Mouse (Mus musculus) neural tube, embryonic 13.5 days (tissue): ENCODE measurements around the gene Znhit2. TPM values are rescaled to one million over a fixed set of nuclear protein-coding genes. Genes with fewer than 3 reads are reported as not detected.

Source experiments
- ATAC-seq: fragments of 200-750 bp; cut with Nextera tagmentation; 2 replicates; pipeline ENCODE4 v1.8.0; 2017; ENCODE audit warnings: low read depth, mild to moderate bottlenecking, moderate TSS enrichment, moderate library complexity
- H3K27ac ChIP-seq: fragments of 300-500 bp; sonication (generic); replicated peaks from 2 replicates; pipeline ENCODE4 v1.5.1; 2015; ENCODE audit warnings: moderate library complexity, mild to moderate bottlenecking, inconsistent platforms
- H3K27me3 ChIP-seq: fragments of 300-500 bp; sonication (generic); 2 replicates; pipeline ENCODE4 v1.6.1; 2015; ENCODE audit warnings: mild to moderate bottlenecking, inconsistent platforms
- H3K36me3 ChIP-seq: fragments of 300-500 bp; sonication (generic); 2 replicates; pipeline ENCODE4 v1.6.1; 2015; ENCODE audit warnings: mild to moderate bottlenecking, inconsistent platforms
- H3K4me1 ChIP-seq: fragments of 300-500 bp; sonication (generic); replicated peaks from 2 replicates; pipeline ENCODE4 v1.6.1; 2015; ENCODE audit warnings: inconsistent platforms
- H3K4me2 ChIP-seq: fragments of 300-500 bp; sonication (generic); 2 replicates; pipeline ENCODE4 v1.6.1; 2015; ENCODE audit warnings: inconsistent platforms, mild to moderate bottlenecking, moderate library complexity
- H3K4me3 ChIP-seq: fragments of 300-500 bp; sonication (generic); 2 replicates; pipeline ENCODE4 v1.5.1; 2015; ENCODE audit warnings: mild to moderate bottlenecking, inconsistent platforms
- H3K9ac ChIP-seq: fragments of 300-500 bp; sonication (generic); 2 replicates; pipeline ENCODE4 v1.6.1; 2015; ENCODE audit warnings: moderate library complexity, mild to moderate bottlenecking, inconsistent platforms
- H3K9me3 ChIP-seq: fragments of 300-500 bp; sonication (generic); 2 replicates; pipeline ENCODE4 v1.6.1; 2016; ENCODE audit warnings: inconsistent platforms
- WGBS: fragments of 180-500 bp; shearing (Covaris S2); methylation state at CpG from one replicate; pipeline ENCODE4 v1.1.7; 2015; 5-methylcytosine and 5-hydroxymethylcytosine counted together
- polyA plus RNA-seq: library from polyadenylated mRNA; unstranded; fragments of >200 nt; fragmentation: Nextera tagmentation; extraction: Ambion mirVana; gene quantifications from 2 replicates; pipeline ENCODE4 v1.2.1, GENCODE M21; 2015

Gene Znhit2
- polyA plus RNA-seq, 1 experiment from 2014 or later, result 28.1 TPM

- Histone ChIP-seq H3K4me2 (peak overlapping the region; percentile 95), H3K36me3 (peaks cover 35% of the 10 kb centered on the region), H3K9ac (peak overlapping the region; percentile 86), H3K4me1 (peaks cover 44% of the 10 kb centered on the region), H3K9me3 (no peaks in the 10 kb centered on the region), H3K4me3 (peak overlapping the region; percentile 59), H3K27ac (peak overlapping the region; percentile 95), H3K27me3 (no peaks in the 10 kb centered on the region)
- peak; percentile 82 for ATAC-seq
- WGBS, result under 1% methylated on average over 30 of the region's 30 CpGs
Measured at GRCm38 (mm10) chr19:6067011-6067723, 6.2 kb downstream of the Znhit2 start.

GRCm38 (mm10) chr19:6067724-6068415 is 6.9 kb downstream of the Znhit2 start, which contains the start of gene Tm7sf2:
Tm7sf2 (minus strand) TSS chr19:6068373.
- peak within 1 kb of the TSS; percentile 86 for H3K9ac ChIP-seq
- peak within 1 kb of the TSS; percentile 95 for H3K27ac ChIP-seq
- H3K4me3 ChIP-seq, result peak within 1 kb of the TSS; percentile 59
- WGBS, result 9% methylated on average over 33 of the region's 33 CpGs
- no peaks in the 10 kb centered on the region for H3K27me3 ChIP-seq
- H3K4me2 ChIP-seq, result peak within 1 kb of the TSS; percentile 95
- peaks cover 37% of the 10 kb centered on the region for H3K4me1 ChIP-seq
- peaks cover 40% of the 10 kb centered on the region for H3K36me3 ChIP-seq
- peak; percentile 94 for ATAC-seq
- H3K9me3 ChIP-seq, result no peaks in the 10 kb centered on the region

- Histone ChIP-seq H3K9ac (no peak overlapping the region), H3K4me1 (peaks cover 28% of the 10 kb centered on the region), H3K4me3 (no peak overlapping the region), H3K27ac (no peak overlapping the region), H3K4me2 (no peak overlapping the region), H3K27me3 (no peaks in the 10 kb centered on the region), H3K9me3 (no peaks in the 10 kb centered on the region), H3K36me3 (peaks cover 45% of the 10 kb centered on the region)
- no peak for ATAC-seq
- 81% methylated on average over 4 of the region's 4 CpGs for WGBS
Measured at GRCm38 (mm10) chr19:6068951-6069350, 8.0 kb downstream of the Znhit2 start.

- H3K36me3 ChIP-seq, result peaks cover 51% of the 10 kb centered on the region
- no peak overlapping the region for H3K27ac ChIP-seq
- H3K27me3 ChIP-seq, result no peaks in the 10 kb centered on the region
- no peak for ATAC-seq
- WGBS, result 94% methylated on average over 10 of the region's 10 CpGs
- no peak overlapping the region for H3K4me2 ChIP-seq
- no peak overlapping the region for H3K9ac ChIP-seq
- H3K9me3 ChIP-seq, result no peaks in the 10 kb centered on the region
- H3K4me3 ChIP-seq, result no peak overlapping the region
- H3K4me1 ChIP-seq, result peaks cover 28% of the 10 kb centered on the region
Measured at GRCm38 (mm10) chr19:6069851-6070250, 8.9 kb downstream of the Znhit2 start.

GRCm38 (mm10) chr19:6070571-6071250 is 9.7 kb downstream of the Znhit2 start:
- peaks cover 57% of the 10 kb centered on the region for H3K36me3 ChIP-seq
- 91% methylated on average over 31 of the region's 31 CpGs for WGBS
- ATAC-seq, result no peak

GRCm38 (mm10) chr19:6071261-6071660 is 10.3 kb downstream of the Znhit2 start:
- no peak overlapping the region for H3K9ac ChIP-seq
- H3K4me2 ChIP-seq, result no peak overlapping the region
- 92% methylated on average over 19 of the region's 19 CpGs for WGBS
- peaks cover 29% of the 10 kb centered on the region for H3K4me1 ChIP-seq
- no peaks in the 10 kb centered on the region for H3K27me3 ChIP-seq
- no peak for ATAC-seq
- H3K4me3 ChIP-seq, result no peak overlapping the region
- H3K36me3 ChIP-seq, result peaks cover 57% of the 10 kb centered on the region
- H3K27ac ChIP-seq, result no peak overlapping the region
- H3K9me3 ChIP-seq, result no peaks in the 10 kb centered on the region

More at GRCm38 (mm10) chr19:6070571-6071250, 9.7 kb downstream of the Znhit2 start:
- peaks cover 29% of the 10 kb centered on the region for H3K4me1 ChIP-seq
- H3K4me2 ChIP-seq, result no peak overlapping the region
- H3K4me3 ChIP-seq, result no peak overlapping the region
- no peaks in the 10 kb centered on the region for H3K9me3 ChIP-seq
- no peak overlapping the region for H3K9ac ChIP-seq
- H3K27ac ChIP-seq, result no peak overlapping the region
- no peaks in the 10 kb centered on the region for H3K27me3 ChIP-seq

GRCm38 (mm10) chr19:6073889-6074288 is 12.9 kb downstream of the Znhit2 start:
- H3K9ac ChIP-seq, result no peak overlapping the region
- no peak overlapping the region for H3K27ac ChIP-seq
- H3K9me3 ChIP-seq, result no peaks in the 10 kb centered on the region
- H3K4me2 ChIP-seq, result no peak overlapping the region
- 91% methylated on average over 5 of the region's 5 CpGs for WGBS
- no peak overlapping the region for H3K4me3 ChIP-seq
- H3K27me3 ChIP-seq, result no peaks in the 10 kb centered on the region
- peaks cover 21% of the 10 kb centered on the region for H3K4me1 ChIP-seq
- ATAC-seq, result no peak
- peaks cover 55% of the 10 kb centered on the region for H3K36me3 ChIP-seq

GRCm38 (mm10) chr19:6076564-6077393 is 15.8 kb downstream of the Znhit2 start, which contains the start of gene Vps51:
Vps51 (minus strand) TSS chr19:6077231.
- 2% methylated on average over 33 of the region's 33 CpGs for WGBS
- Histone ChIP-seq H3K9ac (peak within 1 kb of the TSS; percentile 82), H3K4me2 (peak within 1 kb of the TSS; percentile 92), H3K9me3 (no peaks in the 10 kb centered on the region), H3K27me3 (no peaks in the 10 kb centered on the region), H3K4me3 (peak within 1 kb of the TSS; percentile 71), H3K36me3 (peaks cover 50% of the 10 kb centered on the region), H3K4me1 (peaks cover 21% of the 10 kb centered on the region), H3K27ac (peak within 1 kb of the TSS; percentile 87)
- peak; percentile 90 for ATAC-seq

- H3K27me3 ChIP-seq, result no peaks in the 10 kb centered on the region
- no peak within 1 kb of the TSS for H3K4me2 ChIP-seq
- H3K36me3 ChIP-seq, result peaks cover 40% of the 10 kb centered on the region
Measured at GRCm38 (mm10) chr19:6079983-6080480, 19.0 kb downstream of the Znhit2 start, which contains the start of gene Tmem262. Tmem262 (plus strand) TSS chr19:6080033.

GRCm38 (mm10) chr19:6082156-6082555 is 21.2 kb downstream of the Znhit2 start, which contains the start of gene Gm28374:
Gm28374 (minus strand) TSS chr19:6082256.
- WGBS, result 91% methylated on average over 9 of the region's 9 CpGs
- no peak within 1 kb of the TSS for H3K27ac ChIP-seq
- H3K27me3 ChIP-seq, result no peaks in the 10 kb centered on the region
- no peak within 1 kb of the TSS for H3K4me2 ChIP-seq
- peaks cover 34% of the 10 kb centered on the region for H3K4me1 ChIP-seq
- peaks cover 36% of the 10 kb centered on the region for H3K36me3 ChIP-seq
- no peaks in the 10 kb centered on the region for H3K9me3 ChIP-seq
- no peak for ATAC-seq
- H3K4me3 ChIP-seq, result no peak within 1 kb of the TSS
- H3K9ac ChIP-seq, result peak within 1 kb of the TSS; percentile 5; the same call in 1 of the 2 replicates

More at GRCm38 (mm10) chr19:6079983-6080480, 19.0 kb downstream of the Znhit2 start, which contains the start of gene Tmem262:
- no peak within 1 kb of the TSS for H3K9ac ChIP-seq
- no peak within 1 kb of the TSS for H3K27ac ChIP-seq
- H3K4me3 ChIP-seq, result no peak within 1 kb of the TSS
- peaks cover 36% of the 10 kb centered on the region for H3K4me1 ChIP-seq
- no peak for ATAC-seq
- H3K9me3 ChIP-seq, result no peaks in the 10 kb centered on the region
- 91% methylated on average over 12 of the region's 12 CpGs for WGBS
